Mouse (Mus musculus): ENCODE results near the gene Folr1.
A peak's percentile ranks its signal among the peaks of the same experiment; 100 is the strongest.

The Folr1 gene

GRCm38 (mm10) chr7:101870629-101871028 is at the start of gene Folr1:
Folr1 (minus strand) TSS chr7:101870788.
- DNase-seq: peak; percentile 70 to 84

GRCm38 (mm10) chr7:101918071-101918470 is 47.5 kb upstream of the Folr1 start:
- peak; percentile 52 to 81 for DNase-seq

- no peak for DNase-seq
Observed at GRCm38 (mm10) chr7:101911982-101912381, 41.4 kb upstream of the Folr1 start.

GRCm38 (mm10) chr7:101910138-101910537 is 39.5 kb upstream of the Folr1 start:
- peak in 1 of 2 experiments; percentile 48 for DNase-seq

GRCm38 (mm10) chr7:101908367-101908766 is 37.8 kb upstream of the Folr1 start:
- DNase-seq: peak; percentile 40 to 60

GRCm38 (mm10) chr7:101906696-101907095 is 36.1 kb upstream of the Folr1 start:
- DNase-seq: peak in 1 of 2 experiments; percentile 53

GRCm38 (mm10) chr7:101906287-101906681 is 35.7 kb upstream of the Folr1 start, which contains the start of gene Tomt:
Tomt (minus strand) TSS chr7:101906359.
- no peak for DNase-seq

GRCm38 (mm10) chr7:101905561-101906286 is 35.1 kb upstream of the Folr1 start, which contains the start of gene Lamtor1:
Lamtor1 (plus strand) TSS chr7:101905904.
- peak; percentile 100 for DNase-seq

GRCm38 (mm10) chr7:101902846-101903245 is 32.3 kb upstream of the Folr1 start:
- no peak for DNase-seq

GRCm38 (mm10) chr7:101901969-101902368 is 31.4 kb upstream of the Folr1 start:
- DNase-seq: no peak

GRCm38 (mm10) chr7:101900331-101901097 is 29.9 kb upstream of the Folr1 start:
- DNase-seq: no peak

- DNase-seq: peak; percentile 99
Observed at GRCm38 (mm10) chr7:101896104-101897066, 25.8 kb upstream of the Folr1 start.

GRCm38 (mm10) chr7:101895695-101896094 is 25.1 kb upstream of the Folr1 start:
- DNase-seq: no peak

- DNase-seq: peak in 1 of 2 experiments; percentile 3
Observed at GRCm38 (mm10) chr7:101888460-101888859, 17.9 kb upstream of the Folr1 start.

GRCm38 (mm10) chr7:101886274-101886673 is 15.7 kb upstream of the Folr1 start:
- no peak for DNase-seq

- no peak for DNase-seq
Observed at GRCm38 (mm10) chr7:101884160-101884559, 13.6 kb upstream of the Folr1 start.

GRCm38 (mm10) chr7:101882413-101883154 is 12.0 kb upstream of the Folr1 start:
- DNase-seq: peak; percentile 43 to 75

GRCm38 (mm10) chr7:101880855-101881254 is 10.3 kb upstream of the Folr1 start:
- no peak for DNase-seq

GRCm38 (mm10) chr7:101875978-101876377 is 5.4 kb upstream of the Folr1 start:
- DNase-seq: peak in 1 of 2 experiments; percentile 4

GRCm38 (mm10) chr7:101871296-101871695 is 708 bp upstream of the Folr1 start:
- peak in 1 of 2 experiments; percentile 40 for DNase-seq

- peak; percentile 51 to 62 for DNase-seq
Observed at GRCm38 (mm10) chr7:101869163-101869500, 1.5 kb downstream of the Folr1 start.
